Mouse (Mus musculus): ENCODE results near the gene Drc3.

DNA sequence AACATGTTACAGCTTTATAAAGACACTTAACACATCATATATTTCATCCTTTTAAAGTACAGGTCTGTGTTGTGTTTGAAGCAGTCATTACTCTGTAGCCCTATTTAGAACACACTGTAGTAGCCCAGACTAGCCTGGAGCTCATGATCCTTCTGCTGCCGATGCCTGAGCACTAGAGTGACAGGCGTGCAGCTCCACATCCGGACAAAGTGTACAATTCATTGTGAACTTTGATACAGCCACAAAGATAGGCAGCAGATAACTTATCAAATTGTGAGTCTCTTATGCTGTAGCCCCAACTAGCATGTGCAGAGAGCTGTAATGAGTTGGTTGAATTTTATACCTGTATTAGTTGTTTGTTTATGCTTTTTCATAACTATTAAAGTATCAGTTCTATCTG is 74.5 kb downstream of the Drc3 start:
- TF ChIP-seq CTCF (conservative IDR thresholded peaks at IDR 0.05; ENCODE audit: low read length) (no peak), NANOG (IDR thresholded peaks at IDR 0.05; ENCODE audit: borderline replicate concordance, low read length) (no peak), POU5F1 (IDR thresholded peaks at IDR 0.05; ENCODE audit: borderline replicate concordance, low read length) (no peak)
